ENCODE assay signal across 25 mouse cellular contexts in genomic region chr1:25163561-25163960, GRCm38 (mm10).
"Had no signal": no experiment of that assay in that cellular context is flagged by ENCODE, and none has a peak within 500 bp of the region (broad histone marks: within the 10 kb centered on the region; RNA-seq: fewer than 3 reads in every experiment).

No protein-coding gene starts in this region.

- ATAC-seq: liver, embryonic 12.5 days; midbrain, embryonic 13.5 days; midbrain, embryonic 16.5 days had no signal

- H3K27me3 ChIP-seq: limb, embryonic 13.5 days; liver, embryonic 12.5 days; liver, embryonic 15.5 days; lung, embryonic 15.5 days; megakaryocyte, embryonic 14.5 days; midbrain, embryonic 13.5 days; neural tube, embryonic 13.5 days; stomach, embryonic 15.5 days had no signal

- H3K27ac ChIP-seq: kidney, postnatal 0 days; limb, embryonic 10.5 days; limb, embryonic 13.5 days; liver, embryonic 12.5 days; liver, embryonic 15.5 days; lung, embryonic 15.5 days; midbrain, embryonic 10.5 days; midbrain, embryonic 13.5 days; neural tube, embryonic 13.5 days; stomach, embryonic 15.5 days had no signal

- H3K4me3 ChIP-seq: limb, embryonic 10.5 days; limb, embryonic 13.5 days; liver, embryonic 12.5 days; liver, embryonic 15.5 days; lung, embryonic 15.5 days; megakaryocyte, embryonic 14.5 days; midbrain, embryonic 10.5 days; midbrain, embryonic 13.5 days; myocyte; neural tube, embryonic 13.5 days; stomach, embryonic 15.5 days had no signal

- H3K36me3 ChIP-seq: limb, embryonic 10.5 days; limb, embryonic 13.5 days; liver, embryonic 12.5 days; liver, embryonic 15.5 days; lung, embryonic 15.5 days; midbrain, embryonic 10.5 days; midbrain, embryonic 13.5 days; neural tube, embryonic 13.5 days; stomach, embryonic 15.5 days had no signal

- H3K9me3 ChIP-seq: limb, embryonic 10.5 days; limb, embryonic 13.5 days; liver, embryonic 12.5 days; lung, embryonic 15.5 days; midbrain, embryonic 10.5 days; midbrain, embryonic 13.5 days; neural tube, embryonic 13.5 days; stomach, embryonic 15.5 days had no signal

- H3K4me2 ChIP-seq: limb, embryonic 13.5 days; liver, embryonic 12.5 days; liver, embryonic 15.5 days; lung, embryonic 15.5 days; midbrain, embryonic 13.5 days; neural tube, embryonic 13.5 days; stomach, embryonic 15.5 days had no signal

- DNase-seq: kidney, adult 2 months; kidney, postnatal 25 days; layer of hippocampus, postnatal 36 days; liver; lung, adult 18-20 months; lung, postnatal 10 days; lung, postnatal 36 days; retina, postnatal 1 day; right cerebral cortex, postnatal 25 days; spleen, adult 18-20 months; thymus, adult 18-20 months; thymus, postnatal 4 days had no signal

- H3K4me1 ChIP-seq: limb, embryonic 10.5 days; limb, embryonic 13.5 days; liver, embryonic 12.5 days; liver, embryonic 15.5 days; lung, embryonic 15.5 days; megakaryocyte, embryonic 14.5 days; stomach, embryonic 15.5 days had no signal

- H3K9ac ChIP-seq: limb, embryonic 13.5 days; liver, embryonic 12.5 days; liver, embryonic 15.5 days; lung, embryonic 15.5 days; midbrain, embryonic 13.5 days; neural tube, embryonic 13.5 days; stomach, embryonic 15.5 days had no signal
